Mouse (Mus musculus): ENCODE results near the gene Mapk1ip1. TPM values are rescaled to one million over a fixed set of nuclear protein-coding genes. Genes with fewer than 3 reads are reported as not detected.

Gene Mapk1ip1
- polyA plus RNA-seq (2017; shearing (Covaris generic)): 10 to 100 TPM; 12.4 to 18.7 TPM

GRCm38 (mm10) chr7:138845544-138846391 lies at the start of gene Mapk1ip1, which contains the start of gene Ppp2r2d:
TSS of gene Mapk1ip1 (minus strand) at chr7:138846273.
TSS of gene Ppp2r2d (plus strand) at chr7:138846079.

Other genes with a start within 250 kb of the Mapk1ip1 start
- 10 to 100 TPM; 42.2 to 48.7 TPM for gene Ppp2r2d, start 194 bp downstream of the Mapk1ip1 start, polyA plus RNA-seq (2017; shearing (Covaris generic))
- 10 to 100 TPM; 12.8 to 14.6 TPM for gene Bnip3, start 63.2 kb upstream of the Mapk1ip1 start, polyA plus RNA-seq (2017; shearing (Covaris generic))
- not detected for gene Jakmip3, start 94.5 kb upstream of the Mapk1ip1 start, polyA plus RNA-seq (2017; shearing (Covaris generic))
- not detected for gene Dpysl4, start 239.7 kb upstream of the Mapk1ip1 start, polyA plus RNA-seq (2017; shearing (Covaris generic))